In genomic region chr2:131096101-131096795, GRCm38 (mm10) we compare ENCODE assay signal across 8 mouse cellular contexts. TPM values are rescaled to one million over a fixed set of nuclear protein-coding genes. Genes with fewer than 3 reads are reported as not detected.
DNase-seq lines count a peak whose midpoint lies in the region; ATAC-seq lines count a peak whose summit lies in the region.

No protein-coding gene starts in this region.

- WGBS in intestine, embryonic 14.5 days: 10% methylated on average over 9 of the region's 9 CpGs
- 7% methylated on average over 9 of the region's 9 CpGs for WGBS in liver, embryonic 16.5 days (ENCODE audit: insufficient replicate concordance)

- H3K27me3 ChIP-seq in intestine, embryonic 14.5 days (replicated peaks; ENCODE audit: control insufficient read depth, insufficient read depth, low read length): no peaks in the 10 kb centered on the region
- no peaks in the 10 kb centered on the region for H3K27me3 ChIP-seq in liver, embryonic 16.5 days (ENCODE audit: control insufficient read depth, insufficient read depth, low read depth, low read length)

- H3K36me3 ChIP-seq in intestine, embryonic 14.5 days (ENCODE audit: control insufficient read depth, insufficient read depth, low read length): no peaks in the 10 kb centered on the region
- no peaks in the 10 kb centered on the region for H3K36me3 ChIP-seq in liver, embryonic 16.5 days (ENCODE audit: control insufficient read depth, insufficient read depth)

- ATAC-seq in intestine, embryonic 14.5 days (replicated peaks; ENCODE audit: low FRiP score, low TSS enrichment, low read depth): peak; percentile 73
- ATAC-seq in liver, embryonic 16.5 days (ENCODE audit: low read depth): peak; percentile 97

- no peak overlapping the region for H3K9ac ChIP-seq in intestine, embryonic 14.5 days (ENCODE audit: low read length)
- peak overlapping the region; percentile 43 for H3K9ac ChIP-seq in liver, embryonic 16.5 days (ENCODE audit: low read depth, low read length)

- no peaks in the 10 kb centered on the region for H3K9me3 ChIP-seq in intestine, embryonic 14.5 days (ENCODE audit: control insufficient read depth, low read length)
- no peaks in the 10 kb centered on the region for H3K9me3 ChIP-seq in liver, embryonic 16.5 days (replicated peaks; ENCODE audit: control insufficient read depth, low read length)

- H3K4me1 ChIP-seq in intestine, embryonic 14.5 days (replicated peaks; ENCODE audit: control insufficient read depth, insufficient read depth, low read length): peaks cover 7% of the 10 kb centered on the region; the same call in 1 of the 2 replicates
- peaks cover 22% of the 10 kb centered on the region for H3K4me1 ChIP-seq in liver, embryonic 16.5 days (ENCODE audit: control insufficient read depth, low read depth, low read length)

- H3K4me3 ChIP-seq in intestine, embryonic 14.5 days (ENCODE audit: low read depth, low read length): 0 out of 2 replicates have a peak overlapping the region, but pooled peaks have one; percentile 0
- H3K4me3 ChIP-seq in liver, embryonic 16.5 days (ENCODE audit: low read depth, low read length): no peak overlapping the region

- DNase-seq in gastrocnemius, adult 18-20 months (ENCODE audit: low spot score): peak; percentile 47
- no peak for DNase-seq in gastrocnemius, postnatal 4 days (ENCODE audit: low spot score in 2 of 2)
- DNase-seq in adrenal gland, postnatal 14 days: peak; percentile 66
- DNase-seq in gastrocnemius, postnatal 10 days: peak; percentile 28
- DNase-seq in intestine, embryonic 14.5 days (ENCODE audit: low spot score): peak; percentile 71
- DNase-seq in skeletal muscle tissue, adult 2 months (ENCODE audit: low read depth, low spot score): peak; percentile 51
- DNase-seq in cerebellum, adult 11-12 months: no peak

- peak overlapping the region; percentile 36 for H3K4me2 ChIP-seq in intestine, embryonic 14.5 days (ENCODE audit: low read length)
- peak overlapping the region; percentile 38 for H3K4me2 ChIP-seq in liver, embryonic 16.5 days (ENCODE audit: low read depth, low read length)

- peak overlapping the region; percentile 69 for H3K27ac ChIP-seq in intestine, embryonic 14.5 days (ENCODE audit: low read depth)
- peak overlapping the region; percentile 92 for H3K27ac ChIP-seq in liver, embryonic 16.5 days (ENCODE audit: low read length)

RNA-seq across cellular contexts. Expression of gene Siglec1, which starts 9.7 kb away (rescaled TPM):
- total RNA-seq in gastrocnemius, adult 18-20 months (2021): under 1 TPM; 0.59 to 0.71 TPM
- 1 to 10 TPM; 2.5 to 2.9 TPM for total RNA-seq in gastrocnemius, postnatal 4 days (2021)
- total RNA-seq in adrenal gland, postnatal 14 days (2021): 2.3 and 8.2 TPM in 2 replicates
- 1 to 10 TPM; 1.2 to 1.4 TPM for total RNA-seq in gastrocnemius, postnatal 10 days (2021)
- 0.30 and 0.41 TPM in 2 replicates for polyA plus RNA-seq in intestine, embryonic 14.5 days (2014; fragmentation: Nextera tagmentation; extraction: Ambion mirVana)
- 1.4 and 1.8 TPM in 2 replicates for polyA plus RNA-seq in liver, embryonic 16.5 days (2015; fragmentation: Nextera tagmentation; extraction: Ambion mirVana)

RNA-seq across cellular contexts. Expression of gene Hspa12b, which starts 30.8 kb away (rescaled TPM):
- 10 to 100 TPM in 1 of 2 experiments, 1 to 10 TPM in 1; 8.9 to 14.9 TPM for total RNA-seq in gastrocnemius, adult 18-20 months (2021)
- 10 to 100 TPM; 30.6 to 32.6 TPM for total RNA-seq in gastrocnemius, postnatal 4 days (2021)
- 23.3 and 26.1 TPM in 2 replicates for total RNA-seq in adrenal gland, postnatal 14 days (2021)
- total RNA-seq in gastrocnemius, postnatal 10 days (2021): 10 to 100 TPM; 18.3 to 25.0 TPM
- polyA plus RNA-seq in intestine, embryonic 14.5 days (2014; fragmentation: Nextera tagmentation; extraction: Ambion mirVana): 5.4 and 6.8 TPM in 2 replicates
- polyA plus RNA-seq in liver, embryonic 16.5 days (2015; fragmentation: Nextera tagmentation; extraction: Ambion mirVana): 2.0 TPM in 2 replicates

RNA-seq across cellular contexts. Expression of gene Adam33, which starts 32.6 kb away (rescaled TPM):
- 1 to 10 TPM; 1.3 to 1.9 TPM for total RNA-seq in gastrocnemius, adult 18-20 months (2021)
- 10 to 100 TPM; 13.2 to 15.2 TPM for total RNA-seq in gastrocnemius, postnatal 4 days (2021)
- 4.4 and 4.5 TPM in 2 replicates for total RNA-seq in adrenal gland, postnatal 14 days (2021)
- 1 to 10 TPM; 3.7 to 5.9 TPM for total RNA-seq in gastrocnemius, postnatal 10 days (2021)
- 1.8 and 1.9 TPM in 2 replicates for polyA plus RNA-seq in intestine, embryonic 14.5 days (2014; fragmentation: Nextera tagmentation; extraction: Ambion mirVana)
- 0.61 and 0.81 TPM in 2 replicates for polyA plus RNA-seq in liver, embryonic 16.5 days (2015; fragmentation: Nextera tagmentation; extraction: Ambion mirVana)

RNA-seq across cellular contexts. Expression of gene Gm11037, which starts 37.0 kb away (rescaled TPM):
- total RNA-seq in gastrocnemius, adult 18-20 months (2021): not detected
- total RNA-seq in gastrocnemius, postnatal 4 days (2021): not detected
- not detected in 2 replicates for total RNA-seq in adrenal gland, postnatal 14 days (2021)
- not detected for total RNA-seq in gastrocnemius, postnatal 10 days (2021)
- polyA plus RNA-seq in intestine, embryonic 14.5 days (2014; fragmentation: Nextera tagmentation; extraction: Ambion mirVana): not detected in 2 replicates
- polyA plus RNA-seq in liver, embryonic 16.5 days (2015; fragmentation: Nextera tagmentation; extraction: Ambion mirVana): not detected in 2 replicates

RNA-seq across cellular contexts. Expression of gene Gfra4, which starts 53.4 kb away (rescaled TPM):
- 1 to 10 TPM; 1.8 to 1.9 TPM for total RNA-seq in gastrocnemius, adult 18-20 months (2021)
- total RNA-seq in gastrocnemius, postnatal 4 days (2021): 1 to 10 TPM; 5.5 to 6.5 TPM
- 9.2 and 12.9 TPM in 2 replicates for total RNA-seq in adrenal gland, postnatal 14 days (2021)
- 1 to 10 TPM; 4.5 to 8.6 TPM for total RNA-seq in gastrocnemius, postnatal 10 days (2021)
- 13.7 and 15.8 TPM in 2 replicates for polyA plus RNA-seq in intestine, embryonic 14.5 days (2014; fragmentation: Nextera tagmentation; extraction: Ambion mirVana)
- 0.16 and 0.18 TPM in 2 replicates for polyA plus RNA-seq in liver, embryonic 16.5 days (2015; fragmentation: Nextera tagmentation; extraction: Ambion mirVana)

Comparison
In these comparisons a context has a peak if more than half of its experiments do, and no peak if none do; other contexts are left out.
1. DNase-seq: peak in gastrocnemius, adult 18-20 months (single experiment), adrenal gland, postnatal 14 days (single experiment), gastrocnemius, postnatal 10 days (single experiment), intestine, embryonic 14.5 days (single experiment) and skeletal muscle tissue, adult 2 months (single experiment); none in gastrocnemius, postnatal 4 days (0 of 2) and cerebellum, adult 11-12 months (single experiment).